Mouse (Mus musculus): ENCODE data around the gene Trim10.
"Not testable (repeated sequence)": the region's sequence is repeated elsewhere in the genome, so short reads cannot be mapped to it uniquely, and the experiment has no call there.

Trim10 gene

GRCm38 (mm10) chr17:36861680-36862079 lies 7.7 kb upstream of the Trim10 start:
- no peak for DNase-seq

- DNase-seq: no peak
Observed at GRCm38 (mm10) chr17:36866719-36867527, 2.5 kb upstream of the Trim10 start, which contains the start of gene Trim15. Trim15 (minus strand) TSS chr17:36867210.

- no peak for DNase-seq
Observed at GRCm38 (mm10) chr17:36868836-36869235, 538 bp upstream of the Trim10 start.

- no peak for DNase-seq
Observed at GRCm38 (mm10) chr17:36869955-36870810, 809 bp downstream of the Trim10 start.

- DNase-seq: no peak
Observed at GRCm38 (mm10) chr17:36874636-36875035, 5.3 kb downstream of the Trim10 start.

- no peak for DNase-seq
Observed at GRCm38 (mm10) chr17:36883350-36883749, 14.0 kb downstream of the Trim10 start.

GRCm38 (mm10) chr17:36885132-36885790 lies 15.9 kb downstream of the Trim10 start:
- DNase-seq: no peak

- DNase-seq: no peak
Observed at GRCm38 (mm10) chr17:36890073-36890903, 20.9 kb downstream of the Trim10 start, which contains the start of gene Trim40. Trim40 (minus strand) TSS chr17:36890123.

GRCm38 (mm10) chr17:36891496-36891895 lies 22.1 kb downstream of the Trim10 start:
- not testable (repeated sequence) for DNase-seq

- peak; percentile 27 to 42 for DNase-seq
Observed at GRCm38 (mm10) chr17:36892362-36892761, 23.0 kb downstream of the Trim10 start.

- DNase-seq: no peak
Observed at GRCm38 (mm10) chr17:36893387-36893786, 24.0 kb downstream of the Trim10 start.

- DNase-seq: peak; percentile 45 to 50
Observed at GRCm38 (mm10) chr17:36896583-36896982, 27.2 kb downstream of the Trim10 start.

GRCm38 (mm10) chr17:36897065-36897464 lies 27.7 kb downstream of the Trim10 start:
- no peak for DNase-seq

GRCm38 (mm10) chr17:36897552-36898205 lies 28.3 kb downstream of the Trim10 start, which contains the start of gene Trim31:
Trim31 (plus strand) TSS chr17:36898118.
- DNase-seq: no peak

- no peak for DNase-seq
Observed at GRCm38 (mm10) chr17:36899376-36899775, 30.0 kb downstream of the Trim10 start.

- DNase-seq: no peak
Observed at GRCm38 (mm10) chr17:36900001-36900400, 30.6 kb downstream of the Trim10 start.

- DNase-seq: no peak
Observed at GRCm38 (mm10) chr17:36900691-36901090, 31.3 kb downstream of the Trim10 start.

GRCm38 (mm10) chr17:36903651-36904050 lies 34.3 kb downstream of the Trim10 start:
- no peak for DNase-seq

- DNase-seq: no peak
Observed at GRCm38 (mm10) chr17:36908235-36908634, 38.9 kb downstream of the Trim10 start.

- no peak for DNase-seq
Observed at GRCm38 (mm10) chr17:36909802-36910201, 40.4 kb downstream of the Trim10 start.

GRCm38 (mm10) chr17:36912031-36912430 lies 42.7 kb downstream of the Trim10 start:
- no peak for DNase-seq
